Mouse (Mus musculus) embryonic facial prominence, embryonic 14.5 days (tissue): Measurements from ENCODE around the gene Ppp4r3a. TPM values are rescaled to one million over a fixed set of nuclear protein-coding genes. Genes with fewer than 3 reads are reported as not detected.
"Not testable (repeated sequence)": the region's sequence is repeated elsewhere in the genome, so short reads cannot be mapped to it uniquely, and the experiment has no call there.

Experiments
- ATAC-seq: fragments of 200-750 bp; cut with Nextera tagmentation; 2 replicates; pipeline ENCODE4 v1.8.0; 2017; ENCODE audit warnings: low read depth, moderate number of reproducible peaks, moderate TSS enrichment
- DNase-seq: peaks from one replicate; pipeline ENCODE4 v3.0.0-alpha.2; 2015; ENCODE audit warnings: low spot score
- H3K27ac ChIP-seq: fragments of 300-500 bp; sonication (generic); replicated peaks from 2 replicates; pipeline ENCODE4 v1.5.1; 2014; ENCODE audit warnings: low read depth, mild to moderate bottlenecking, low read length, moderate library complexity
- H3K27me3 ChIP-seq: fragments of 300-500 bp; sonication (generic); replicated peaks from 2 replicates; pipeline ENCODE4 v1.6.1; 2014; ENCODE audit warnings: low read length; ENCODE audit not compliant: control insufficient read depth, insufficient read depth
- H3K36me3 ChIP-seq: fragments of 300-500 bp; sonication (generic); 2 replicates; pipeline ENCODE4 v1.6.1; 2014; ENCODE audit warnings: low read length, mixed read lengths; ENCODE audit not compliant: control insufficient read depth, insufficient read depth
- H3K4me1 ChIP-seq: fragments of 300-500 bp; sonication (generic); 2 replicates; pipeline ENCODE4 v1.6.1; 2014; ENCODE audit warnings: antibody characterized with exemption, low read length; ENCODE audit not compliant: control insufficient read depth, insufficient read depth
- H3K4me2 ChIP-seq: fragments of 300-500 bp; sonication (generic); 2 replicates; pipeline ENCODE4 v1.6.1; 2014; ENCODE audit warnings: low read depth, mild to moderate bottlenecking, low read length, moderate library complexity, mixed read lengths
- H3K4me3 ChIP-seq: fragments of 300-500 bp; sonication (generic); 2 replicates; pipeline ENCODE4 v1.5.1; 2014; ENCODE audit warnings: low read depth, mild to moderate bottlenecking, low read length
- H3K9ac ChIP-seq: fragments of 300-500 bp; sonication (generic); 2 replicates; pipeline ENCODE4 v1.6.1; 2014; ENCODE audit warnings: low read depth, mild to moderate bottlenecking, low read length, moderate library complexity, mixed read lengths
- H3K9me3 ChIP-seq: fragments of 300-500 bp; sonication (generic); 2 replicates; pipeline ENCODE4 v1.6.1; 2016; ENCODE audit warnings: low read length; ENCODE audit not compliant: control insufficient read depth
- WGBS: fragments of 180-500 bp; shearing (Covaris S2); extraction: QIAGEN DNeasy Blood & Tissue Kit; methylation state at CpG from one replicate; pipeline ENCODE4 v1.1.7; 2014; 5-methylcytosine and 5-hydroxymethylcytosine counted together
- polyA plus RNA-seq: library from polyadenylated mRNA; unstranded; fragments of >200 nt; fragmentation: Nextera tagmentation; extraction: Ambion mirVana; gene quantifications from 2 replicates; pipeline ENCODE4 v1.2.1, GENCODE M21; 2014

Ppp4r3a gene
- polyA plus RNA-seq: 33.9 and 36.4 TPM in 2 replicates

DNA sequence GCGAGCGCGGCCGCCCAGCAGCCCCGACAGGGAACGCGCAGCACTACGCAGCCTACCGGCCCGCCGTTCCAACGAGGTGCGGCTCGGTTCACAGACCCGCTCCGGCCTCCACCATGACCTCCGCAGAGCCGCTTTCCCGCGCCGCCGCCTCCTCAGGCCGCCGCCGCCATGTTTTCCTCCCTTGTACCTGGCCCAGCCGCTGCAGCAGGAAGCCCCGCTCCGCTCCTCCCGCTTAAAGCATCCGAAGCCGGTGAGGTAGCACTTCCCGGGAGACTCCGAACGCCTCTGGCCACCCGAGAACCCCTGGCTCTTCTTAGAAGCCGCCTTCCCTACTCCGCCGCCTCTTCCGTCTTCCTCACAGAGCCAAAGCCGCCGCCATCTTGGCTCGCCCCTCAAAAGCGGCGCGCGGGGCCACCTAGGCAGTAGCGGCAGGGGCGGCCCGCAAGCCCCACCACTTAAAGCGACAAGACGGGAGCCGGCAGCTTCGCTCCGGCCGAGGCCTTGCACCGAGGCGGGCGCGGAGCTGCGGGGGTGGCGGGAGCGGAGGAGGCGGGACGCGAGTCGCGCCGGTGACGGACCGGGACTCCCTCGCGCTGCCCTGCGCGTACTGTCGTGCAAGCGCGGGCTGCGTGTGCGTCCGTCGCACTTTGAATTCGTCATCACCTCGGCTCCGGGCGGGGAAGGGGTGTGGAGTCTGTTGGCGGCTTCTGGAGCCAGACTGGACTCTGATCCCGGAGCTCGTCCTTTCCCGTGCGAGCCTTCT is at the start of gene Ppp4r3a:
Gene Ppp4r3a, minus strand, starts transcription at position 627 of the 763 bp plus-strand sequence.
- Histone ChIP-seq H3K36me3 (no peaks in the 10 kb centered on the region; the same call in 1 of the 2 replicates), H3K27me3 (no peaks in the 10 kb centered on the region), H3K4me1 (peaks cover 12% of the 10 kb centered on the region), H3K9ac (peak within 1 kb of the TSS; percentile 99), H3K4me3 (peak within 1 kb of the TSS; percentile 98), H3K27ac (peak within 1 kb of the TSS; percentile 99), H3K9me3 (no peaks in the 10 kb centered on the region), H3K4me2 (peak within 1 kb of the TSS; percentile 68)
- peak; percentile 97 for DNase-seq
- ATAC-seq: peak; percentile 97
- WGBS: under 1% methylated on average over 35 of the region's 90 CpGs

GRCm38 (mm10) chr12:101123013-101123412 is 39.5 kb upstream of the Ppp4r3a start:
- H3K9ac ChIP-seq: no peak overlapping the region
- H3K27ac ChIP-seq: no peak overlapping the region
- H3K4me1 ChIP-seq: no peaks in the 10 kb centered on the region
- ATAC-seq: no peak
- no peaks in the 10 kb centered on the region for H3K9me3 ChIP-seq
- DNase-seq: peak; percentile 31
- no peaks in the 10 kb centered on the region for H3K27me3 ChIP-seq
- no peaks in the 10 kb centered on the region for H3K36me3 ChIP-seq
- 25% methylated on average over 1 of the region's 1 CpGs for WGBS
- no peak overlapping the region for H3K4me2 ChIP-seq
- no peak overlapping the region for H3K4me3 ChIP-seq

DNA sequence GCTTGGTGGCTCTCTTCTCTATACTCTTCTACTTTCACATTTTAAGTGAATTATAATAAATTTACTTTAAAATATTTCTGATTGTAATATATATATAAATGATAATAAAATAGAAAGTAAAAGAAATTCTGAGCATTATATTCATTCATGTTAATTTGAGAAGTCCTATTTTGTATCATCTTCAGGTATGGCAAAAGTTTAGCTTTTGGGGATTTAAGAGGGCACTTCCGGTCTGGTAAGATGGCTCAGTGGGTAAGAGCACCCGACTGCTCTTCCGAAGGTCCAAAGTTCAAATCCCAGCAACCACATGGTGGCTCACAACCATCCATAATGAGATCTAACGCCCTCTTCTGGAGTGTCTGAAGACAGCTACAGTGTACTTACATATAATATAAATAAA is 38.6 kb upstream of the Ppp4r3a start:
- not testable (repeated sequence) for H3K4me3 ChIP-seq, H3K27me3 ChIP-seq, H3K9ac ChIP-seq, H3K4me1 ChIP-seq, H3K27ac ChIP-seq, H3K9me3 ChIP-seq, H3K4me2 ChIP-seq, H3K36me3 ChIP-seq, DNase-seq, ATAC-seq
- WGBS: 72% methylated on average over 4 of the region's 4 CpGs

GRCm38 (mm10) chr12:101109794-101110585 is 26.5 kb upstream of the Ppp4r3a start:
- not testable (repeated sequence) for H3K27me3 ChIP-seq, H3K4me3 ChIP-seq, H3K4me2 ChIP-seq, H3K36me3 ChIP-seq, H3K27ac ChIP-seq, H3K9ac ChIP-seq, ATAC-seq, DNase-seq, H3K9me3 ChIP-seq, H3K4me1 ChIP-seq
- 72% methylated on average over 3 of the region's 3 CpGs for WGBS

DNA sequence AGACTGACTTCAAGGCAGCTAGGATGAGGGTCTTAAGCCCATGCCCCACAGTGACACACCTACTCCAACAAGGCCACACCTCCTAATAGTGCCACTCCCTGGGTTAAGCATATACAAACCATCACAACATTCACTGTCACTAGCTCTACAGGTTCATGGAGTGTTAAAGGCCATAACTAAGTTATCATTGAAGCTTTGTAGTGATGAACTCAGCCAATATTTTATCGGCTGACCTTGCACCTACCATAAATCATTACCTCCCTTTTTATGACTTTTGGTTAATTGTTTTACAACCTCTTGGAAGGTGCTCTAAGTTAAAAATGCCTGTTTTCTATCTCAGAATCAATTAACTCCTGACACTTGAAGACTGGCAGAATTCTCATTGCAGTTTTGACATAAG is 24.2 kb upstream of the Ppp4r3a start:
- H3K36me3 ChIP-seq: no peaks in the 10 kb centered on the region
- ATAC-seq: no peak
- no peak for DNase-seq
- no peaks in the 10 kb centered on the region for H3K27me3 ChIP-seq
- 0 out of 2 replicates have a peak, but pooled peaks cover 3% of the 10 kb centered on the region for H3K9me3 ChIP-seq
- H3K4me2 ChIP-seq: no peak overlapping the region
- 94% methylated on average over 1 of the region's 1 CpGs for WGBS
- H3K27ac ChIP-seq: no peak overlapping the region
- no peak overlapping the region for H3K4me3 ChIP-seq
- H3K4me1 ChIP-seq: no peaks in the 10 kb centered on the region
- no peak overlapping the region for H3K9ac ChIP-seq

DNA sequence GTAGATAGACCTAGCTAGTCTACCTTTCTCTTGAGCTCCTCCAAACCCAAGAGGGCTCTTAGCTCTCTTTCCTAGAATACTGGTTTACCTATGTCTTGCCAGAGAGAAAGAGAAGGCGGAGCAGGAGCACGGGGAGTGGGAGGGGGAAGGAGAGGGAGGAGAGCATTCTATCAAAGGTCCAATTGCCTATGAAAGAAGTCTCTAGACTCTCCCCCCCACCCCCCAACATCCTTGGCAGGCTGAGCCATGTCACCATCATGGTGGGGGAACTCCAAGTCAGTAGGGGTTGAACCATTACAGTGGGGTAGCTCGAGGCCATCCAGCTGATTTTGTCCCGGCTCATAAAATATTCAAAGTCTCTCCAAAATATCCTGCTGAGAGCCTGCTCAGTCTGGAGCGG is 22.1 kb upstream of the Ppp4r3a start:
- no peaks in the 10 kb centered on the region for H3K9me3 ChIP-seq
- H3K9ac ChIP-seq: no peak overlapping the region
- DNase-seq (no peak), ATAC-seq (no peak)
- H3K4me1 ChIP-seq: no peaks in the 10 kb centered on the region
- H3K27ac ChIP-seq: no peak overlapping the region
- H3K4me3 ChIP-seq: no peak overlapping the region
- H3K36me3 ChIP-seq: no peaks in the 10 kb centered on the region
- no peaks in the 10 kb centered on the region for H3K27me3 ChIP-seq
- 32% methylated on average over 5 of the region's 5 CpGs for WGBS
- no peak overlapping the region for H3K4me2 ChIP-seq

DNA sequence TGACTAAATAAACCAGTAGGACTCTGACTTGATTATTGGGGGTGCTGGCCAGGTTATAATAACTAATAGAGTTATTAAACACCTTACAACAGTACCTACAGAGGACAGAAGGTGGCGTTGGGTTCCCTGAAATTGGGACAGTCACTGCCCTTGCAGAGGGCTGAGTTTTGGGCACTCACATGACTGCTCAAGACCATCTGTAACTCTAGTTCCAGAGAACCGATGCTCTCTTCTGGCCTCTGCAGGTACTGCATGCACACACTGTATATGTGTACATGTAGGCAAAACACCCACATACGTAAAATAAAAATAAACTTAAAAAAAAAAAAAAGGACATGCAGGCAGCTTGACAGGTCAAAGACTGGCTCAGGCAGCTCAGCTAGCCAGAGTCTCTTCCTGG is 19.1 kb upstream of the Ppp4r3a start:
- no peak overlapping the region for H3K9ac ChIP-seq
- no peak for DNase-seq
- no peak overlapping the region for H3K4me2 ChIP-seq
- H3K36me3 ChIP-seq: no peaks in the 10 kb centered on the region
- no peaks in the 10 kb centered on the region for H3K9me3 ChIP-seq
- H3K4me3 ChIP-seq: no peak overlapping the region
- H3K27me3 ChIP-seq: no peaks in the 10 kb centered on the region
- no peak overlapping the region for H3K27ac ChIP-seq
- no peak for ATAC-seq
- WGBS: 66% methylated on average over 3 of the region's 3 CpGs
- no peaks in the 10 kb centered on the region for H3K4me1 ChIP-seq

GRCm38 (mm10) chr12:101093678-101094077 is 10.2 kb upstream of the Ppp4r3a start:
- ATAC-seq, H3K36me3 ChIP-seq, DNase-seq, H3K27me3 ChIP-seq, H3K4me1 ChIP-seq, H3K4me2 ChIP-seq, H3K4me3 ChIP-seq, H3K27ac ChIP-seq, H3K9ac ChIP-seq: not testable (repeated sequence)
- peaks cover 16% of the 10 kb centered on the region; the same call in 1 of the 2 replicates for H3K9me3 ChIP-seq
- 50% methylated on average over 3 of the region's 3 CpGs for WGBS
